Mouse (Mus musculus): ENCODE data around the gene Yipf3.

DNA sequence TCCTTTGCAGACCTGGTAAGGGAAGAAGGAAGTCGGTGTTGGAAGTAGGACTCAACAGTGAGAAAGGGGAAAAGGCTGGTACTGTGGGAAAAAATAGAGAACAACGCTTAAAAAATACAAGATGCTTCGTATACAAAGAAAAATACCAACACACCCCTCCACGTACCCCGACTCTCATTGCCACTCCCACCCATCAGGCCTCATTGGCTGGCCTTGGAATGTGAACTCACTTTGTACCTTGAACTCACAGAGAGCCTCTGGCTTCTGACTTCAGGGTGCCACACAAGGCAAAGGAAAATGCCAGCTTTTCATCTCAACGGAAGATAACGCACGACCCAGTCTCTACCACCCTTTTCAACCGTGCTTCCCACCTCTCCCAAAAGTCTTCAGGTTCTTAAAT lies 35.3 kb downstream of the Yipf3 start:
- TF ChIP-seq POLR2A (IDR thresholded peaks at IDR 0.05; ENCODE audit: insufficient read depth, low read depth, low read length) (no peak), CTCF (IDR thresholded peaks at IDR 0.05; ENCODE audit: insufficient read depth, low read depth, low read length) (no peak)
